Mouse (Mus musculus): Measurements from ENCODE around the gene Nfkbil1. TPM values are rescaled to one million over a fixed set of nuclear protein-coding genes. Genes with fewer than 3 reads are reported as not detected.

Gene Nfkbil1
- polyA plus RNA-seq, 1 experiment = 57.1 TPM

DNA sequence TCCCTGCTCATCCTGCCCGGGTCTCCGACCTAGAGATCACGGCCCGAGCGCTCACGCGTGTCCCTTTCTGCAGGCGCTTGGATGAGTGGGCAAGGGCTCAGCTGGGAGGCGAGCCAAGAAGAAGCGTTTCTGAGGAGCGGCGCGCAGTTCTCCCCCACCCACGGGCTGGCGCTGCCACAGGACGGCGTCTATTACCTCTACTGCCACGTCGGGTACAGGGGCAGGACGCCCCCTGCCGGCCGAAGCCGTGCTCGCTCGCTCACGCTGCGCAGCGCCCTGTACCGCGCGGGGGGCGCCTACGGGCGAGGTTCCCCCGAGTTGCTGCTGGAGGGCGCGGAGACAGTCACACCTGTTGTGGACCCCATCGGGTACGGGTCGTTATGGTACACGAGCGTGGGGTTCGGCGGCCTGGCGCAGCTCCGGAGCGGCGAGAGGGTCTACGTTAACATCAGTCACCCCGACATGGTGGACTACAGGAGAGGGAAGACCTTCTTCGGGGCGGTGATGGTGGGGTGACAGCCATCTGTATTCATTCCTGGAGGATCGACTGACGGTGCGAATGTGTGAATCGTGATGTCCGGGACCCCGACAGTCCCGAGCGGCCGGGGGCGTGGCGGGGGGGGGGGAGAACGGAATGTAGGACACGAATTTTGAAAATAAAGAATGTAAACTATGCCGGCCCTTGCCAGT is 39.8 kb downstream of the Nfkbil1 start:
- peaks cover 16% of the 10 kb centered on the region for H3K36me3 ChIP-seq (replicated peaks; ENCODE audit: low read length)
- TF ChIP-seq GATA1 (IDR thresholded peaks at IDR 0.05; ENCODE audit: borderline replicate concordance, low read length) (no peak), FLI1 (IDR thresholded peaks at IDR 0.05; ENCODE audit: low read length) (no peak)
- H3K9me3 ChIP-seq = no peaks in the 10 kb centered on the region
- H3K27me3 ChIP-seq (replicated peaks) = no peaks in the 10 kb centered on the region
- peaks cover 89% of the 10 kb centered on the region for H3K4me1 ChIP-seq
- H3K4me3 ChIP-seq (replicated peaks) = peak overlapping the region; percentile 97

- TF ChIP-seq GATA1 (IDR thresholded peaks at IDR 0.05; ENCODE audit: borderline replicate concordance, low read length) (no peak), FLI1 (IDR thresholded peaks at IDR 0.05; ENCODE audit: low read length) (no peak)
- H3K36me3 ChIP-seq (replicated peaks; ENCODE audit: low read length) = peaks cover 13% of the 10 kb centered on the region
- H3K4me1 ChIP-seq = peaks cover 89% of the 10 kb centered on the region
- H3K27me3 ChIP-seq (replicated peaks) = no peaks in the 10 kb centered on the region
- H3K9me3 ChIP-seq = no peaks in the 10 kb centered on the region
- H3K4me3 ChIP-seq (replicated peaks) = peak overlapping the region; percentile 97
These were observed 40.6 kb downstream of the Nfkbil1 start for GRCm38 (mm10) chr17:35194844-35195630.

DNA sequence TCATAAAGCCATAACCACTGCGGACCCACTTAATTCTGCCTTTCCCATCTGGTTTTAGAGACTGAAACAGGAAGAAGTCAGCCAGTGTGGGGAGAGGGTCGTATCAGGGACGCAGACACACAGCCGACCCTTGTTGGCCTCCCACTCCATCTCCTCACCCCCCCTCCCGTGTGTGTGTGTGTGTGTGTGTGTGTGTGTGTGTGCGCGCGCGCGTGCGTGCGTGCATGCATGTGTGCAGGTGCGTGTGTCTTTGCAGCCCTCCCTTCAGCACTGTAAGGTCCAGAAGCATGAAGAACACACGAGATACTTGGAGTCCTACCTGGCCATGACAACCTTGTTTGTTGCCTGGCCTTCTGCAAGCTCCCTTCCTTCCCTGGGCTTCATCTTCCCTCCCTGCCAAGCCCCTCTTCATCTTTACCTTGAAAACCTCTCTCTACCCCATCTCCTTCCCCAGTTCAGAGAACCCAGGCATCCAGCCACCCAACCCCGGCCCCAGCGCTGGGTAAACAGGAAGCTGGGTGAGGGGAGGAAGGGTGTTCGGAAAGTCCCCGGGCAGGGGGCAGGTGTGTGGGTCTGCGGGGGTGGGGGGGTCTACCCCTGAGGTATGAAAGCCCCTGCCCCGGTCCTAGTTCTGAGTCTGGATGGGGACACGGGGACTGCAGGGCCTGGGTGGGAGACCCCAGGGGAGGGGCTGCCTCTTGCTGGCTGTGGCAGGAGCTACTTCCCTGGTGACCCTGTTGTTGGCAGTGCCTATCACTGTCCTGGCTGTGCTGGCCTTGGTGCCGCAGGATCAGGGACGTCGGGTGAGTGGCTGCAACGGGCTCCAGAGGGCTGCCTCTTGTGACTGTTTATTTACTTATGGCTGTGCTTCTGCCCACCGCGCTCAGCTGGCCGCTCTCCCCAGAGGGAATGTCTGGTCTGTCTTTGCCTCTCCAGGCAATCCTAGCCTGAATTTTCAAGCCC is 41.4 kb downstream of the Nfkbil1 start, which contains the start of gene Ltb:
TSS of gene Ltb (plus strand) at position 559 of the 963 bp plus-strand sequence.
- H3K27me3 ChIP-seq (replicated peaks) = no peaks in the 10 kb centered on the region
- H3K4me1 ChIP-seq = peaks cover 89% of the 10 kb centered on the region
- H3K4me3 ChIP-seq (replicated peaks) = peak within 1 kb of the TSS; percentile 97

DNA sequence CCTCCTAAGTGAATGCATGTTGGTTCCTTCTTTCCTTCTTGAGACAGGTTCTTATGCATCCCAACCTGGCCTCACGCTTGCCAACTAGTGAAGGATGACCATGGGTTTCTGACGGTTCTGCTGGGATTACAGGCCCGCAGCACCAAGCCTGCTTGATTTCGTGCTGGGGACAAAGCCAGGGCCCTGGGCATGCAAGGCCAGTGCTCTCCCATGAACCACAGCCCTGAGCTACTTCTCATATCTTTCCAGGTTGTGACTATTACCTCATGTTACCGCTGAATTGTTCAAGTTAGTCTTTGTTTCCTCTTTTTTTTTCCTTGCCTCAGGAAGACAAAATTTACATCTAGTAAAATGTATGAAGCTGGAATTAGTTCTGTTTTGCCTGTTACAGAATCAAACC is 42.7 kb downstream of the Nfkbil1 start:
- peaks cover 91% of the 10 kb centered on the region for H3K4me1 ChIP-seq
- no peaks in the 10 kb centered on the region for H3K9me3 ChIP-seq
- H3K27me3 ChIP-seq (replicated peaks) = no peaks in the 10 kb centered on the region
- no peak for TF ChIP-seq FLI1 (IDR thresholded peaks at IDR 0.05; ENCODE audit: low read length)
- TF ChIP-seq GATA1 (IDR thresholded peaks at IDR 0.05; ENCODE audit: borderline replicate concordance, low read length) = no peak
- no peaks in the 10 kb centered on the region for H3K36me3 ChIP-seq (replicated peaks; ENCODE audit: low read length)
- peak overlapping the region; percentile 18 for H3K4me3 ChIP-seq (replicated peaks)

More for the DNA sequence above, 41.4 kb downstream of the Nfkbil1 start, which contains the start of gene Ltb:
- Histone ChIP-seq H3K36me3 (replicated peaks; ENCODE audit: low read length) (peaks cover 6% of the 10 kb centered on the region), H3K9me3 (no peaks in the 10 kb centered on the region)
- no peak for TF ChIP-seq FLI1 (IDR thresholded peaks at IDR 0.05; ENCODE audit: low read length)
- TF ChIP-seq GATA1 (IDR thresholded peaks at IDR 0.05; ENCODE audit: borderline replicate concordance, low read length) = no peak

DNA sequence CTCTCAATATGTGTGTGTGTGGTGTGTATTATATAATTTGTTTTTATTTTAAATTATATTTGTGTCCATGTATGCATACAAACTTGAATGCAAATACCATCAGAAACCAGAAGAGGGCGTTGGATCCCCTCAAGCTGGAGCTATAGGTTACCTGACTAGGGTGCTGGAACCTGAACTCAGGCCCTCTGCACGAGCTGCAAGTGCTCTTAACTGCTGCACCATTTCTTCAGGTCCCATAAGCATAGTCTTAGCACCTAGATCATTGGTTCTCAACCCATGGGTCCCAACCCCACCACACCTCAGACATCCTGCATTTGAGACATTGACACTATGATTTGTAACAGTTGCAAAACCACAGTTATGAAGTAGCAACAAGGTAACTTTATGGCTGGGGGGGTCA is 43.9 kb downstream of the Nfkbil1 start:
- Histone ChIP-seq H3K9me3 (no peaks in the 10 kb centered on the region), H3K27me3 (replicated peaks) (no peaks in the 10 kb centered on the region), H3K4me1 (peaks cover 93% of the 10 kb centered on the region), H3K36me3 (replicated peaks; ENCODE audit: low read length) (no peaks in the 10 kb centered on the region), H3K4me3 (replicated peaks) (peak overlapping the region; percentile 59)
- TF ChIP-seq GATA1 (IDR thresholded peaks at IDR 0.05; ENCODE audit: borderline replicate concordance, low read length) (no peak), FLI1 (IDR thresholded peaks at IDR 0.05; ENCODE audit: low read length) (no peak)

DNA sequence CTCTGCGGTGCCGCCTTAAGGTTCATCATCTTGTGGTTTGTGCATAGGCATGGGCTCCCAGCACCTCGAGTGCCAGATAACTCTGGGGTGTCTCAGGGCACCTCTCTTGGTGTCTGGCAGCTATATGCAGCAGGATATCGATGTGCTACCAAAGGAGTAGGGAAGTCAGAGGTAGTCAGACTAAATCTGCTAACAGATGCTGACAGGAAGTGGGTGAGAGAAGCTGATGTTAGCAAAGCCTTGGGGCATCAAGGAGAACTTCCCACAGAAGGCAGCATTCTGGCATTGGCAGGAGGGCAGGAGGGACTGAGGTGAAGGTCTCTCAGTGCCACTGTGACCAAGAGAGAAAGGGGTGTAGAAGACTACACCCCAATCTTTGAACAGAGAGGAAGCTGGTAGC is 45.5 kb downstream of the Nfkbil1 start:
- no peaks in the 10 kb centered on the region for H3K27me3 ChIP-seq (replicated peaks)
- peaks cover 2% of the 10 kb centered on the region for H3K36me3 ChIP-seq (replicated peaks; ENCODE audit: low read length)
- H3K9me3 ChIP-seq = no peaks in the 10 kb centered on the region
- H3K4me3 ChIP-seq (replicated peaks) = peak overlapping the region; percentile 87
- no peak for TF ChIP-seq FLI1 (IDR thresholded peaks at IDR 0.05; ENCODE audit: low read length)
- no peak for TF ChIP-seq GATA1 (IDR thresholded peaks at IDR 0.05; ENCODE audit: borderline replicate concordance, low read length)
- H3K4me1 ChIP-seq = peaks cover 88% of the 10 kb centered on the region

DNA sequence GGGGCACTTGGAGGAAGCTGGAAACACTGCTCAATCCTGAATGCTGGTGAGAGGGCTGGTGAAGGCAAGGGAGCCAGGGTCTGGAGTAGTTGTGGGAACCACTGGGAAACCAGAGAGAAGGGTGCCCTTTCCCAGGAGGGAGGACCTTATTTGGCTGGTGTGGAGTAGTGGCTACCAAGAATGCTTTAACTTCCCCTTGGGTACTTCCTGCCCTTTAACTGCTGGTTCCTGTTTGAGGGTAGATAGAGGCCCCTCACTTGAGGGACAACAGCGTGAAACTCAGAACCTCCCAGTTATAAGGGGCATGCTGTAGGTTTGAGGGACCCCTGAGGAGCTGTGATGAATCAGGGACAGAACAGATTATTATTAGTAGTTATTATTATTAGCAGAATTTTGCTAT is 46.4 kb downstream of the Nfkbil1 start:
- H3K4me1 ChIP-seq = peaks cover 88% of the 10 kb centered on the region
- no peaks in the 10 kb centered on the region for H3K9me3 ChIP-seq
- peaks cover 10% of the 10 kb centered on the region for H3K36me3 ChIP-seq (replicated peaks; ENCODE audit: low read length)
- H3K27me3 ChIP-seq (replicated peaks) = no peaks in the 10 kb centered on the region
- TF ChIP-seq GATA1 (IDR thresholded peaks at IDR 0.05; ENCODE audit: borderline replicate concordance, low read length) (no peak; the same call in 2 of the 3 replicates), FLI1 (IDR thresholded peaks at IDR 0.05; ENCODE audit: low read length) (no peak)
- H3K4me3 ChIP-seq (replicated peaks) = peak overlapping the region; percentile 87

- Histone ChIP-seq H3K4me1 (peaks cover 80% of the 10 kb centered on the region), H3K4me3 (replicated peaks) (peak within 1 kb of the TSS; percentile 87), H3K9me3 (no peaks in the 10 kb centered on the region), H3K27me3 (replicated peaks) (no peaks in the 10 kb centered on the region), H3K36me3 (replicated peaks; ENCODE audit: low read length) (peaks cover 19% of the 10 kb centered on the region)
- TF ChIP-seq FLI1 (IDR thresholded peaks at IDR 0.05; ENCODE audit: low read length) (no peak), GATA1 (IDR thresholded peaks at IDR 0.05; ENCODE audit: borderline replicate concordance, low read length) (no peak)
These were observed 47.5 kb downstream of the Nfkbil1 start, which contains the start of gene Lst1 for GRCm38 (mm10) chr17:35187959-35188610. Gene Lst1 (minus strand): TSS chr17:35188439.

DNA sequence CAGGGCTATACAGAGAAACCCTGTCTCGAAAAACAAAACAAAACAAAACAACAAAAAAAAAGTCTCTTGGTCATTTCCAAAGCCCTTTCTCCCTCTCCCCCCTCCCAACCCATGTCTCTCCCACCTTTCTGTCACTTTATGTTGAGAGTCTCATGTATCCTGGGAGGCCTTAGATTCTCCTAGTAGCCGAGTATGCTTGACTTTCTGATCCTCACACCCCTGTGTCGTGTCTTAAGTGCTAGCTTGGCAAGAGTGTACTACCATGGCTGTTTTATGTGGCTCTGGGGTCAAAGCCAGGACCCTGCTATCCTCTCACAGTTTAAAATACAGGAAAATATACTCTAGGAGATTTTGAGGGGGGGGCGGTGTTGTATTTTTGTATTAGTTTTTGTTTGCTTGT is 48.2 kb downstream of the Nfkbil1 start:
- Histone ChIP-seq H3K4me3 (replicated peaks) (peak overlapping the region; percentile 80), H3K27me3 (replicated peaks) (no peaks in the 10 kb centered on the region), H3K4me1 (peaks cover 78% of the 10 kb centered on the region), H3K36me3 (replicated peaks; ENCODE audit: low read length) (peaks cover 24% of the 10 kb centered on the region), H3K9me3 (no peaks in the 10 kb centered on the region)
- TF ChIP-seq FLI1 (IDR thresholded peaks at IDR 0.05; ENCODE audit: low read length) (no peak), GATA1 (IDR thresholded peaks at IDR 0.05; ENCODE audit: borderline replicate concordance, low read length) (no peak)

Measured in megakaryocyte, embryonic 14.5 days (primary cell).